Mouse (Mus musculus) heart, postnatal 10 days (tissue): ENCODE measurements at regions not wholly inside any gene's neighbourhood (a gene's known extent, or its start where the extent isn't known, plus 50 kb on each side); places are given as distances from the start of the nearest gene placed in this dataset.
A peak's percentile ranks its signal among the peaks of the same experiment; 100 is the strongest.

ENCODE experiments used
- DNase-seq, 2 experiments: peaks; one replicate each; pipeline ENCODE4 v3.0.0; 2021
- intact Hi-C: fragments of 180-260 bp; cut with DNase I; formaldehyde crosslinking; loops from one replicate; pipeline ENCODE4 v1.15.1; 2025

DNA sequence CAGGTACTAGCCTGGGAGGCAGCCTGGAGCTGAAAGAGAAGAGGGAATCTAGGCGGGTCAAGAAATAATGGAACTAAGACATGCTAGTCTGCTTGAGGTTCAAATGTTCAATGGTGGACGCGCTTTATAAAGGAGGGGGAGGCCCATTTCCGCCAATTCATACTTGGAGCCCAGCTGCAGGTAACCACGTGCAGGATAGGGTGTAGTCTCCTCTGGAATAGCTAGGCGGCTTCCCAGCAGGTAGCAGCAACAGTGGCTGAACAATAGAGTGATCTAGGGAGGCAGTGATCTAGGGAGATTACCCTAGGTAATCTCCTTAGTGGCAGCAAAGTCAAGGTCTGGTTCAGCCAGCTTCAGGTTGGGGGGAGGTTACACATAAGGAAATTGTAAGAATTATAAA, 134.6 kb downstream of the Sh2d4b start:
- DNase-seq, result no peak
- intact Hi-C loops, result no loop called here

DNA sequence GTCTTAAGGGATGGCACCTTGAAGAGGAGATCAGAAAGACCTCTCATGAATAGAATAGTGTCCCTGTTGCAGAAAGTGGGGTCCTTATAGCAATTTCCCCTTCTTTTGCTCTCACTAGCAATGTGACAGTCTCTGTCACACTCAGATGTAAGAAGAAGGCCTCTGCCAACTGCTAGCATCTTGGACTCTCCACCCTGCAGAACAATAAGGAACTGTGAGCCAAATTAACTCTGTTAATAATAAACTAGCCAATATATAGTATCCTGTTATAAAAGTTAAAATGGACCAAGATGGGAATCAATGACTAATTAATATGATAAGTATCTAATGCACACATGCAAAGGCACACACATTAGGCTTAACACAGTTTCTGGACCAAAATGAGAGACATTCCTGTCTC, 152.5 kb downstream of the Sh2d4b start:
- no peak for DNase-seq
- intact Hi-C loops, result no loop called here

DNA sequence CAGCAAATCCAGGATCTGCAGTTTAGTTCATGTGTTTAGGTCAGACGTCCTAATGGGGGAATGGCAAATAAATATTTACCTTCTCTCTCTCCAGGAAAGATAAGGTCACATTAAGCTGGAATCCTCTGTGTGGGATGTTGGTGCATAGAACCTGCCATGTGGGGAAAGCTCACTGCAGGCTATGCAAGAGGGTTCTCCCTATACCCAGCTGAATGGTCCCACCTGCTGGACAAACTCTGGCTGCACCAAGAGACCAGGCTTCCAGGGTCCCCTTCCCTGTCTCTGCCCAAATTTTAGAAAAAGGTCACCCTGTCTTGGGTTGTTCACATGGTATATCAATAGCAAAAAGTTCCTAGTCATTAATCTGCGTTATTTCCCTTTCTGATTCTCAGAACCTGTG, 161.2 kb downstream of the Sh2d4b start:
- peak; percentile 17 to 45 for DNase-seq
- intact Hi-C loops, result loop anchor here (2.0 kb wide), 1 partner anchor 1199 kb away; no protein-coding TSS in a partner anchor

DNA sequence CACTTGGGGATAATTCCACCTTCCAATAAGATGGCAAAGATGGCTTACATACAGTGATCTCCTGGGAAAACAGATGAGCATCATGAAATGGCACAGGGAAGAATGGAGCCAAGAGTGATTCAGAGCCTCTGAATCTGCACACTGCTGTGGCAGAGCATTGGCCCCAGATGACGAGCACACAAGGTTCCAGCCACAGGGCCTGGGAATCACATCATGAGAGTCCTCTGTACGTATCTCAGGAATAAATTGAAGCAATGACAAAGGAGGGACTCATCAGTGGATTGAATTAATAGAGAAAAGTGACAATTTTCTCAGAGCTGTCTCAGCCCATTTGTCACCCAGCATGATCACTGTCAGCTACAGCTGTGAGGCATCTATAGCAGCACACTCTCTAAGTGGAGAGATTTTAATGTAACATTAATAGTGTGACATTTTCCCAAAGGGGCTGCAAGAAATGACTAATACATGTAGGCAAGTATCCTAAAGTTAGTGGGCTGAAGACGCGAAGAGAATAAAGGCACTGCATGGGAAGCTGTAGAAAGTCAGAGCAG, 184.0 kb downstream of the Sh2d4b start:
- DNase-seq, result no peak

DNA sequence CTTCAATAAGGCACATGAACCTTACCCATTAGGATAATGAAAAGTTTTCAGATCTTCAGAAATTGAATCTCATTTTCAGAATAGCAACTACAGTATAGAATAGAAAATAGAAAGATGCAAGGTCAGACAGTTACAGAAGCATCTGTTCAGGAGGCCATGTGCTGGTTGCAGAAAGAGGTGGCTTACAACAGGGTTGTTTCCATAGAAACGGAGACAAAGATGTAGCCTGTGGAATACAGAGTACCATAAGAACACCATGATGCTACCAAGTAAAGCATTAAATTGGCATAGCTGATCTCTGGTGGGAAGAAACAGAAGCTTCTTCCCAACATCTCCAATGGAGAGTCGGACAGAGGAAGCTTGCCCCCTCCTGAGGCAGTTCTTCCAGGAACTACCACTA, 185.6 kb downstream of the Sh2d4b start:
- intact Hi-C loops, result no loop called here
- DNase-seq, result no peak

More for the DNA sequence above, 184.0 kb downstream of the Sh2d4b start:
- intact Hi-C loops, result no loop called here

DNA sequence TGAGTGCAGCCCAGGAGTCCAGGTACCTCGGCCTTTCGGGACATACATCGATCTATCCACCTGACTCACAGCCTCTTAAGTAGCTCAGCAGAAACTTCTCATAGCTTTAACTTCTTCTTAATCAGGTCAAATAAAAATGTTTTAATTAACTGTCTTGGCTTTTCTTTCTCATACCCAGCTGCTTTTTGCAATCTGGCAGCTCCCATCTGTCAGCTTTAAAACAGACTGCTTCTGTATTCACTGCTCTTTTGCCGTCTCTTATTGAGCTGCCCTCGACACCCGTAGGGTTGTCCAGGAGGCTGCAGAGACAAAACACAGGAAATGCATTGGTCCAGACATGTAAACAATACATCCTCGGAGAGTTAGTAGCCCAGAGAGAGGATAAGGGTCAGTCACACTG, 189.6 kb downstream of the Sh2d4b start:
- intact Hi-C loops, result no loop called here
- no peak for DNase-seq

DNA sequence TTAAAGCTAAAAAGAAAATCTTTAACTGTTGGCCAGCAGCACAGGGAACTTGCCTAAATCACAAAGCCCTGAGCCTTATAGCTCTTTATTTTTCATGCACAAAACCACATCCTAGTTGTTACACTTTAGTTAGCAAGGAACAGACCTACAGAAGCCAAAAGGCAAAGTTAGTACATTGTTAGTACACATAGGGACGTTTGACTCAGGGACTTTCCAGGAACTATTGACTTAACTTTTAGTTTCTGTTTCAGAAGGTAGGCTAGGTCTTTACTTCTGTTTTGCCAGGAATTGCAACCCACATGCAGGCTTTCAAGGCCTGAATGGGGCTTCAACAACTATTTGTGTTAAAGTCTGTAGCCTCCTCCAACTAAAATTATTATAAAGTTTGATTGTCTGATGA, 211.4 kb downstream of the Sh2d4b start:
- DNase-seq, result no peak
- intact Hi-C loops, result no loop called here

DNA sequence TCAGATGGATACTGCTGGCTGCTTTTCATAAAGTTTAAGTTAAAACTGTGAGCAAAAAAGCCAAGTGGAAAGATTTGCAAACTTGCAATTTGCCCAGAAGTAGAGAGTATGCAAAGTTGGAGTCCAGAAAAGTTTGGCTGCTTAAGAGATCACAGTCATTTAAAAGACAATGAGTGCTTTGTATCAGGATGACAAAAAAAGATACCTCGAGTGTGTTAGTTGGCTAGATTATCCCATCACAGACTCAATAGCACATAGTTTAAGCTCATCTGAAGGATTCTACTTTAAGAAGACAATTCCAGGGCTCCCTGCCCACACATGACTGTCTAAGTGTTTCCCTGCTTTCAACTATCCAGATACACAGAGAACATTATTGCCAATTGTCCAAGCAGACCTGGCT, 239.5 kb downstream of the Sh2d4b start:
- no peak for DNase-seq
- intact Hi-C loops, result no loop called here
